Mouse (Mus musculus) MEL (cell line): ENCODE results near the gene Elavl1.

Source experiments
- MAX ChIP-seq: IDR thresholded peaks from 2 replicates; pipeline ENCODE4 v1.6.1; 2011; ENCODE audit warnings: low read length, improper control_type of control experiment
- ZNF384 ChIP-seq: IDR thresholded peaks from 2 replicates; pipeline ENCODE4 v1.6.1; 2012; ENCODE audit warnings: low read depth, mild to moderate bottlenecking, inconsistent platforms, low read length, improper control_type of control experiment

DNA sequence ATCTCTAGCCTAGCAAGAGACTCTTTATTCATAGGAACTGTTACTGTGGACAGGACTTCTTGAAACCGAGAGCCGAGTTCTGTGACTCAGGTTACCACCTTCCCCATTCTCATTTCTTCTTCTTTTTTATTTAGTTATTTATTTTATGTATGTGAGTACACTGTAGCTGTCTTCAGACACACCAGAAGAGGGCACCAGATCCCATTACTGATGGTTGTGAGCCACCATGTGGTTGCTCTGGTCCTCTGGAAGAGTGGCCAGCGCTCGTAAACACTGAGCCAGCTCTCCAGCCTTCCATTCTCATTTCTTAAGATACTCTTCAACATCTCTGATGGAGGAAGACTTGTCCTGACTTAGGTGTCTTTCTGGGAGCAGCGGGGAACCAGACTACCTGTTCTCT lies 32.5 kb downstream of the Elavl1 start:
- TF ChIP-seq ZNF384 (no peak), MAX (no peak)
